ENCODE assay signal across 8 mouse cellular contexts in genomic region chr13:63496646-63497582, GRCm38 (mm10). TPM values are rescaled to one million over a fixed set of nuclear protein-coding genes. Genes with fewer than 3 reads are reported as not detected.
A peak's percentile ranks its signal among the peaks of the same experiment; 100 is the strongest.
DNase-seq lines count a peak whose midpoint lies in the region; ATAC-seq and TF ChIP-seq lines count a peak whose summit lies in the region.

Fancc (minus strand) TSS chr13:63497278.

- H3K9me3 ChIP-seq in forebrain, embryonic 11.5 days (ENCODE audit: control insufficient read depth, low read length), result no peaks in the 10 kb centered on the region
- H3K9me3 ChIP-seq in kidney, embryonic 14.5 days (ENCODE audit: control insufficient read depth, low read length), result no peaks in the 10 kb centered on the region
- H3K9me3 ChIP-seq in midbrain, postnatal 0 days (ENCODE audit: low read length), result no peaks in the 10 kb centered on the region

- H3K9ac ChIP-seq in forebrain, embryonic 11.5 days (ENCODE audit: low read length), result peak within 1 kb of the TSS; percentile 7; the same call in 1 of the 2 replicates
- H3K9ac ChIP-seq in kidney, embryonic 14.5 days (ENCODE audit: low read depth, low read length), result peak within 1 kb of the TSS; percentile 45; the same call in 1 of the 2 replicates
- H3K9ac ChIP-seq in midbrain, postnatal 0 days (replicated peaks; ENCODE audit: low read length, poor library complexity, severe bottlenecking), result no peak within 1 kb of the TSS

- H3K4me2 ChIP-seq in forebrain, embryonic 11.5 days (ENCODE audit: low read depth, low read length, severe bottlenecking), result peak within 1 kb of the TSS; percentile 8; the same call in 1 of the 2 replicates
- H3K4me2 ChIP-seq in kidney, embryonic 14.5 days (replicated peaks; ENCODE audit: low read depth, low read length), result peak within 1 kb of the TSS; percentile 34
- H3K4me2 ChIP-seq in midbrain, postnatal 0 days (ENCODE audit: low read depth, low read length, poor library complexity, severe bottlenecking), result peak within 1 kb of the TSS; percentile 35

- peak within 1 kb of the TSS; percentile 48 for H3K27ac ChIP-seq in forebrain, embryonic 11.5 days (ENCODE audit: low read depth, low read length)
- H3K27ac ChIP-seq in kidney, embryonic 14.5 days (ENCODE audit: low read depth, low read length), result no peak within 1 kb of the TSS
- no peak within 1 kb of the TSS for H3K27ac ChIP-seq in midbrain, postnatal 0 days (ENCODE audit: low read depth, low read length)

- peak; percentile 89 for ATAC-seq in forebrain, embryonic 11.5 days (replicated peaks; ENCODE audit: low FRiP score)
- ATAC-seq in kidney, embryonic 14.5 days (ENCODE audit: low FRiP score, low TSS enrichment), result peak; percentile 74
- peak; percentile 67 for ATAC-seq in midbrain, postnatal 0 days (ENCODE audit: low FRiP score)

- no peak for TF ChIP-seq CTCF in midbrain, postnatal 0 days (IDR thresholded peaks at IDR 0.05)

- intact Hi-C loops in left cerebral cortex, postnatal 4 days (cut with DNase I), result no loop called here

- H3K36me3 ChIP-seq in forebrain, embryonic 11.5 days (ENCODE audit: control insufficient read depth, insufficient read depth, low read length), result no peaks in the 10 kb centered on the region
- H3K36me3 ChIP-seq in kidney, embryonic 14.5 days (ENCODE audit: control insufficient read depth, insufficient read depth, low read length), result no peaks in the 10 kb centered on the region
- H3K36me3 ChIP-seq in midbrain, postnatal 0 days (ENCODE audit: insufficient read depth, low read length), result no peaks in the 10 kb centered on the region

- WGBS in forebrain, embryonic 11.5 days, result 21% methylated on average over 23 of the region's 23 CpGs
- WGBS in kidney, embryonic 14.5 days, result 21% methylated on average over 23 of the region's 23 CpGs
- 22% methylated on average over 23 of the region's 23 CpGs for WGBS in midbrain, postnatal 0 days

- no peaks in the 10 kb centered on the region for H3K27me3 ChIP-seq in forebrain, embryonic 11.5 days (ENCODE audit: control insufficient read depth, insufficient read depth, low read length)
- H3K27me3 ChIP-seq in kidney, embryonic 14.5 days (ENCODE audit: control insufficient read depth, insufficient read depth, low read length), result no peaks in the 10 kb centered on the region
- no peaks in the 10 kb centered on the region for H3K27me3 ChIP-seq in midbrain, postnatal 0 days (ENCODE audit: insufficient read depth, low read length)

- H3K4me1 ChIP-seq in forebrain, embryonic 11.5 days (replicated peaks; ENCODE audit: control insufficient read depth, insufficient read depth, low read length), result peaks cover 8% of the 10 kb centered on the region
- H3K4me1 ChIP-seq in kidney, embryonic 14.5 days (ENCODE audit: control insufficient read depth, insufficient read depth, low read length), result no peaks in the 10 kb centered on the region
- H3K4me1 ChIP-seq in midbrain, postnatal 0 days (ENCODE audit: insufficient read depth, low read length), result no peaks in the 10 kb centered on the region

- no peak within 1 kb of the TSS for H3K4me3 ChIP-seq in forebrain, embryonic 11.5 days (ENCODE audit: low read depth, low read length)
- H3K4me3 ChIP-seq in kidney, embryonic 14.5 days (ENCODE audit: low read length), result 0 out of 2 replicates have a peak within 1 kb of the TSS, but pooled peaks have one; percentile 9
- H3K4me3 ChIP-seq in midbrain, postnatal 0 days (ENCODE audit: low read depth, low read length), result peak within 1 kb of the TSS; percentile 5; the same call in 1 of the 2 replicates

- DNase-seq in left cerebral cortex, postnatal 4 days, result peak; percentile 57
- DNase-seq in left cerebral cortex, adult 18-20 months (ENCODE audit: low spot score in 2 of 2), result no peak
- DNase-seq in R1 (ENCODE audit: low read depth, low spot score), result peak; percentile 85
- DNase-seq in forebrain, embryonic 11.5 days (ENCODE audit: low spot score), result peak; percentile 78
- peak; percentile 67 for DNase-seq in midbrain, postnatal 0 days (ENCODE audit: low spot score)
- no peak for DNase-seq in ovary, postnatal 36 days (ENCODE audit: low spot score)
- DNase-seq in adrenal gland, postnatal 14 days, result no peak

RNA-seq across cellular contexts. Expression of gene Fancc, which starts in this region (rescaled TPM):
- total RNA-seq in left cerebral cortex, postnatal 4 days (2021), result 10 to 100 TPM; 10.8 to 11.3 TPM
- 1 to 10 TPM; 8.0 to 9.3 TPM for total RNA-seq in left cerebral cortex, adult 18-20 months (2021)
- 20.4 and 22.5 TPM in 2 replicates for polyA plus RNA-seq in forebrain, embryonic 11.5 days (2014; fragmentation: Nextera tagmentation; extraction: Ambion mirVana)
- 18.3 and 24.5 TPM in 2 replicates for polyA plus RNA-seq in kidney, embryonic 14.5 days (2014; fragmentation: Nextera tagmentation; extraction: Ambion mirVana)
- total RNA-seq in midbrain, postnatal 0 days (2014; rRNA removed), result 12.1 and 17.7 TPM in 2 replicates
- 9.2 and 9.3 TPM in 2 replicates for polyA plus RNA-seq in midbrain, postnatal 0 days (2015; fragmentation: Nextera tagmentation; extraction: Ambion mirVana)
- total RNA-seq in adrenal gland, postnatal 14 days (2021), result 8.9 and 14.0 TPM in 2 replicates

Comparison
In these comparisons a context has a peak if more than half of its experiments do, and no peak if none do; other contexts are left out.
1. DNase-seq: peak in left cerebral cortex, postnatal 4 days (single experiment), R1 (single experiment), forebrain, embryonic 11.5 days (single experiment) and midbrain, postnatal 0 days (single experiment); none in left cerebral cortex, adult 18-20 months (0 of 2), ovary, postnatal 36 days (single experiment) and adrenal gland, postnatal 14 days (single experiment).
2. Peak in every context shown above with its lines, with median percentiles within 50 percentile points of each other: ATAC-seq and H3K4me2 ChIP-seq.